Mouse (Mus musculus) hindbrain, embryonic 10.5 days (tissue): ENCODE results near the gene Sstr4. TPM values are rescaled to one million over a fixed set of nuclear protein-coding genes. Genes with fewer than 3 reads are reported as not detected.

Experiments
- DNase-seq: peaks from one replicate; pipeline ENCODE4 v3.0.0-alpha.2; 2017; ENCODE audit warnings: low spot score
- H3K27ac ChIP-seq: fragments of 300-500 bp; sonication (generic); 2 replicates; pipeline ENCODE4 v1.5.1; 2016; ENCODE audit warnings: mild to moderate bottlenecking, moderate library complexity
- H3K27me3 ChIP-seq: fragments of 300-500 bp; sonication (generic); 2 replicates; pipeline ENCODE4 v1.6.1; 2016; ENCODE audit warnings: mild to moderate bottlenecking; ENCODE audit not compliant: poor library complexity, insufficient read depth, severe bottlenecking
- H3K36me3 ChIP-seq: fragments of 300-500 bp; sonication (generic); 2 replicates; pipeline ENCODE4 v1.6.1; 2016; ENCODE audit warnings: mild to moderate bottlenecking, moderate library complexity
- H3K4me1 ChIP-seq: fragments of 300-500 bp; sonication (generic); replicated peaks from 2 replicates; pipeline ENCODE4 v1.6.1; 2016; ENCODE audit warnings: mild to moderate bottlenecking
- H3K4me3 ChIP-seq: fragments of 300-500 bp; sonication (generic); 2 replicates; pipeline ENCODE4 v1.5.1; 2016; ENCODE audit warnings: mild to moderate bottlenecking, moderate library complexity
- H3K9me3 ChIP-seq: fragments of 300-500 bp; sonication (generic); 2 replicates; pipeline ENCODE4 v1.6.1; 2016; ENCODE audit warnings: mild to moderate bottlenecking, moderate library complexity
- WGBS: fragments of 180-500 bp; shearing (Covaris S2); methylation state at CpG from one replicate; pipeline ENCODE4 v1.1.7; 2016; 5-methylcytosine and 5-hydroxymethylcytosine counted together
- polyA plus RNA-seq: library from polyadenylated mRNA; unstranded; fragments of >200 nt; fragmentation: Nextera tagmentation; extraction: Ambion mirVana; gene quantifications from 2 replicates; pipeline ENCODE4 v1.2.1, GENCODE M21; 2016

Sstr4 gene
- polyA plus RNA-seq, 1 experiment from 2014 or later = 0.63 TPM

- Histone ChIP-seq H3K27ac (no peak overlapping the region), H3K4me3 (no peak overlapping the region), H3K36me3 (no peaks in the 10 kb centered on the region), H3K4me1 (no peaks in the 10 kb centered on the region), H3K27me3 (no peaks in the 10 kb centered on the region), H3K9me3 (no peaks in the 10 kb centered on the region)
- no peak for DNase-seq
- WGBS = 66% methylated on average over 1 of the region's 1 CpGs
Observed at GRCm38 (mm10) chr2:148421112-148421511, 26.0 kb downstream of the Sstr4 start.

- Histone ChIP-seq H3K36me3 (no peaks in the 10 kb centered on the region), H3K4me1 (no peaks in the 10 kb centered on the region), H3K9me3 (no peaks in the 10 kb centered on the region), H3K4me3 (no peak overlapping the region), H3K27ac (no peak overlapping the region), H3K27me3 (no peaks in the 10 kb centered on the region)
- no peak for DNase-seq
- WGBS = 66% methylated on average over 1 of the region's 1 CpGs
Observed at GRCm38 (mm10) chr2:148421706-148422105, 26.6 kb downstream of the Sstr4 start.

GRCm38 (mm10) chr2:148425709-148426382 is 30.7 kb downstream of the Sstr4 start:
- Histone ChIP-seq H3K4me1 (no peaks in the 10 kb centered on the region), H3K36me3 (no peaks in the 10 kb centered on the region)

GRCm38 (mm10) chr2:148427553-148427952 is 32.4 kb downstream of the Sstr4 start:
- Histone ChIP-seq H3K9me3 (no peaks in the 10 kb centered on the region), H3K4me3 (no peak overlapping the region), H3K4me1 (no peaks in the 10 kb centered on the region), H3K27ac (no peak overlapping the region), H3K27me3 (no peaks in the 10 kb centered on the region), H3K36me3 (no peaks in the 10 kb centered on the region)
- 86% methylated on average over 3 of the region's 3 CpGs for WGBS
- DNase-seq = no peak

More at GRCm38 (mm10) chr2:148425709-148426382, 30.7 kb downstream of the Sstr4 start:
- no peak for DNase-seq
- Histone ChIP-seq H3K27me3 (no peaks in the 10 kb centered on the region), H3K4me3 (no peak overlapping the region), H3K27ac (no peak overlapping the region), H3K9me3 (no peaks in the 10 kb centered on the region)
- 88% methylated on average over 5 of the region's 5 CpGs for WGBS

- Histone ChIP-seq H3K36me3 (no peaks in the 10 kb centered on the region), H3K9me3 (no peaks in the 10 kb centered on the region)
- 87% methylated on average over 3 of the region's 3 CpGs for WGBS
Observed at GRCm38 (mm10) chr2:148428523-148428922, 33.4 kb downstream of the Sstr4 start.

GRCm38 (mm10) chr2:148429001-148429505 is 33.9 kb downstream of the Sstr4 start:
- Histone ChIP-seq H3K4me1 (no peaks in the 10 kb centered on the region), H3K9me3 (no peaks in the 10 kb centered on the region), H3K27me3 (no peaks in the 10 kb centered on the region), H3K36me3 (no peaks in the 10 kb centered on the region), H3K27ac (no peak overlapping the region), H3K4me3 (no peak overlapping the region)
- no peak for DNase-seq

More at GRCm38 (mm10) chr2:148428523-148428922, 33.4 kb downstream of the Sstr4 start:
- no peak for DNase-seq
- Histone ChIP-seq H3K4me3 (no peak overlapping the region), H3K27ac (no peak overlapping the region), H3K27me3 (no peaks in the 10 kb centered on the region), H3K4me1 (no peaks in the 10 kb centered on the region)

- Histone ChIP-seq H3K27ac (no peak overlapping the region), H3K9me3 (no peaks in the 10 kb centered on the region), H3K4me3 (no peak overlapping the region), H3K27me3 (no peaks in the 10 kb centered on the region), H3K4me1 (no peaks in the 10 kb centered on the region), H3K36me3 (no peaks in the 10 kb centered on the region)
- no peak for DNase-seq
- WGBS = 85% methylated on average over 4 of the region's 4 CpGs
Observed at GRCm38 (mm10) chr2:148430941-148431340, 35.8 kb downstream of the Sstr4 start.

- no peak for DNase-seq
- no peak overlapping the region for H3K27ac ChIP-seq
- H3K27me3 ChIP-seq = no peaks in the 10 kb centered on the region
- no peaks in the 10 kb centered on the region for H3K4me1 ChIP-seq
- H3K9me3 ChIP-seq = no peaks in the 10 kb centered on the region
- WGBS = 70% methylated on average over 2 of the region's 2 CpGs
- no peaks in the 10 kb centered on the region for H3K36me3 ChIP-seq
- no peak overlapping the region for H3K4me3 ChIP-seq
Observed at GRCm38 (mm10) chr2:148432346-148432745, 37.2 kb downstream of the Sstr4 start.

- Histone ChIP-seq H3K4me1 (no peaks in the 10 kb centered on the region), H3K36me3 (no peaks in the 10 kb centered on the region), H3K27me3 (no peaks in the 10 kb centered on the region), H3K27ac (no peak overlapping the region), H3K9me3 (no peaks in the 10 kb centered on the region), H3K4me3 (no peak overlapping the region)
- WGBS = 68% methylated on average over 3 of the region's 3 CpGs
- DNase-seq = no peak
Observed at GRCm38 (mm10) chr2:148436285-148436684, 41.1 kb downstream of the Sstr4 start.

- WGBS = 64% methylated on average over 3 of the region's 3 CpGs
- Histone ChIP-seq H3K4me3 (no peak overlapping the region), H3K4me1 (peaks cover 6% of the 10 kb centered on the region), H3K27ac (no peak overlapping the region), H3K27me3 (no peaks in the 10 kb centered on the region), H3K36me3 (no peaks in the 10 kb centered on the region), H3K9me3 (no peaks in the 10 kb centered on the region)
- no peak for DNase-seq
Observed at GRCm38 (mm10) chr2:148439691-148440276, 44.6 kb downstream of the Sstr4 start.

- no peak for DNase-seq
- peaks cover 10% of the 10 kb centered on the region for H3K4me1 ChIP-seq
- H3K9me3 ChIP-seq = no peaks in the 10 kb centered on the region
- WGBS = 86% methylated on average over 10 of the region's 10 CpGs
- H3K27me3 ChIP-seq = no peaks in the 10 kb centered on the region
- H3K36me3 ChIP-seq = no peaks in the 10 kb centered on the region
- H3K4me3 ChIP-seq = no peak overlapping the region
- no peak overlapping the region for H3K27ac ChIP-seq
Observed at GRCm38 (mm10) chr2:148441421-148441820, 46.3 kb downstream of the Sstr4 start.

- DNase-seq = no peak
- peaks cover 13% of the 10 kb centered on the region for H3K4me1 ChIP-seq
- peak overlapping the region; percentile 20; the same call in 1 of the 2 replicates for H3K4me3 ChIP-seq
- H3K27ac ChIP-seq = peak overlapping the region; percentile 57; the same call in 1 of the 2 replicates
- H3K27me3 ChIP-seq = no peaks in the 10 kb centered on the region
- H3K36me3 ChIP-seq = no peaks in the 10 kb centered on the region
- WGBS = 90% methylated on average over 4 of the region's 4 CpGs
- H3K9me3 ChIP-seq = no peaks in the 10 kb centered on the region
Observed at GRCm38 (mm10) chr2:148442172-148442571, 47.0 kb downstream of the Sstr4 start.

- no peak for DNase-seq
- H3K27me3 ChIP-seq = no peaks in the 10 kb centered on the region
- H3K4me3 ChIP-seq = peak overlapping the region; percentile 20
- WGBS = 89% methylated on average over 4 of the region's 4 CpGs
- H3K27ac ChIP-seq = peak overlapping the region; percentile 57
- H3K4me1 ChIP-seq = peaks cover 13% of the 10 kb centered on the region
- no peaks in the 10 kb centered on the region for H3K36me3 ChIP-seq
- no peaks in the 10 kb centered on the region for H3K9me3 ChIP-seq
Observed at GRCm38 (mm10) chr2:148442710-148443109, 47.6 kb downstream of the Sstr4 start.
